Mouse (Mus musculus): ENCODE results near the gene Utp3. TPM values are rescaled to one million over a fixed set of nuclear protein-coding genes. Genes with fewer than 3 reads are reported as not detected.
A peak's percentile ranks its signal among the peaks of the same experiment; 100 is the strongest.

Utp3 gene
- polyA plus RNA-seq, 1 experiment from 2014 or later = 86.4 TPM

GRCm38 (mm10) chr5:88564501-88565147, 10.4 kb downstream of the Utp3 start, which contains the start of gene Rufy3:
Gene Rufy3 (plus strand): TSS chr5:88565040.
- peak within 1 kb of the TSS; percentile 77 for H3K27ac ChIP-seq (replicated peaks; ENCODE audit: low read depth, low read length)
- H3K9ac ChIP-seq (ENCODE audit: low read length) = peak within 1 kb of the TSS; percentile 82
- H3K9me3 ChIP-seq (ENCODE audit: control insufficient read depth, low read length) = no peaks in the 10 kb centered on the region
- peak within 1 kb of the TSS; percentile 87 for H3K4me3 ChIP-seq (ENCODE audit: low read depth, low read length)
- no peaks in the 10 kb centered on the region for H3K36me3 ChIP-seq (ENCODE audit: control insufficient read depth, insufficient read depth, low read length)
- DNase-seq (ENCODE audit: low spot score) (peak; percentile 82), ATAC-seq (ENCODE audit: insufficient number of reproducible peaks, low FRiP score, low TSS enrichment, low read depth) (peak; percentile 84)
- H3K27me3 ChIP-seq (ENCODE audit: control insufficient read depth, insufficient read depth, low read length) = no peaks in the 10 kb centered on the region
- peak within 1 kb of the TSS; percentile 72 for H3K4me2 ChIP-seq (ENCODE audit: low read depth, severe bottlenecking)
- WGBS = 1% methylated on average over 63 of the region's 71 CpGs
- H3K4me1 ChIP-seq (ENCODE audit: control insufficient read depth, insufficient read depth, low read length) = no peaks in the 10 kb centered on the region

GRCm38 (mm10) chr5:88565148-88566033, 11.1 kb downstream of the Utp3 start:
- DNase-seq (ENCODE audit: low spot score) (peak; percentile 65), ATAC-seq (ENCODE audit: insufficient number of reproducible peaks, low FRiP score, low TSS enrichment, low read depth) (peak; percentile 74)
- no peaks in the 10 kb centered on the region for H3K36me3 ChIP-seq (ENCODE audit: control insufficient read depth, insufficient read depth, low read length)

DNA sequence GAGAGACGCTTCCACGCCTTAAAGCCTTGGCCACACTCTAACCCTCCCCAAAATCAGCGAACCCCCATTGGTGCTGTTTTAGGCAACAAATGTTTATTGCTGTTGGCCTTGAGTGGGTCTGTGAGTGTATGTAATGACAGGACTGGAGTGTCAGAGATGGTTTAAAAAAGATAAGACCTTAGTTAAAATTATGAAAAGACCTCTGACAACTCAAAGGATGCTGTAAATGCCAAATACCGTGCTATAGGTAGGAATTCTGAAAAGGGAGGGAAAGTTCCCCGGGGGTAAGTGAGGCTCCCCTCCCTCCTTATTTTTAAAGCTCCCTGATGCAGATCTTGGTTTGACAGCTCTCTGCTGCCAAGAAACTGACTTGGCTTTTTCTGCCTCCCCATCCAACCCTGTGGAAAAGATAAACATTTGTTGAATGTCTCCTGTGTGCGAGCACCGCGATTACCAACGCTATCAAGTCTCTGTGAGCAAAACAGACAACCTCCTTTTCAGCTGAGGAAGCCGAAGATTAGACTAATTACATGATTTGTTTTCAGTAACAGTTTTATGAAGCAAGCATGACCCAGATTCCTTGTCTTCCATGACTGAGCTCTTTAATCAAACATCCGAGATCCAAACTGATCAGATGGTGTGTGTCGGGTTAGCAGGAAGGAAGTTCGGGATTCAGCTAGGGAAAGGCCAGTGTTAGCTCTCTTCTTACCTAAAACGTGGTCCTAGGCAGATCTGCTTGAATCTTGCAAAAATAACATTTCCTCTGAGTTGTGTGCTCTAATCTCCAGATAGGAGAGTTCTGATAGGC, 12.0 kb downstream of the Utp3 start:
- ATAC-seq (ENCODE audit: insufficient number of reproducible peaks, low FRiP score, low TSS enrichment, low read depth) (peak; percentile 31; the same call in 1 of the 2 replicates), DNase-seq (ENCODE audit: low spot score) (no peak)
- peak overlapping the region; percentile 72 for H3K4me2 ChIP-seq (ENCODE audit: low read depth, severe bottlenecking)
- WGBS = 10% methylated on average over 14 of the region's 14 CpGs
- peak overlapping the region; percentile 87 for H3K4me3 ChIP-seq (ENCODE audit: low read depth, low read length)
- no peak overlapping the region for H3K27ac ChIP-seq (replicated peaks; ENCODE audit: low read depth, low read length)
- no peaks in the 10 kb centered on the region for H3K9me3 ChIP-seq (ENCODE audit: control insufficient read depth, low read length)
- H3K27me3 ChIP-seq (ENCODE audit: control insufficient read depth, insufficient read depth, low read length) = no peaks in the 10 kb centered on the region
- 0 out of 2 replicates have a peak, but pooled peaks cover 3% of the 10 kb centered on the region for H3K36me3 ChIP-seq (ENCODE audit: control insufficient read depth, insufficient read depth, low read length)
- H3K9ac ChIP-seq (ENCODE audit: low read length) = peak overlapping the region; percentile 82
- no peaks in the 10 kb centered on the region for H3K4me1 ChIP-seq (ENCODE audit: control insufficient read depth, insufficient read depth, low read length)

More at GRCm38 (mm10) chr5:88565148-88566033, 11.1 kb downstream of the Utp3 start:
- peak overlapping the region; percentile 72 for H3K4me2 ChIP-seq (ENCODE audit: low read depth, severe bottlenecking)
- H3K9me3 ChIP-seq (ENCODE audit: control insufficient read depth, low read length) = no peaks in the 10 kb centered on the region
- no peaks in the 10 kb centered on the region for H3K27me3 ChIP-seq (ENCODE audit: control insufficient read depth, insufficient read depth, low read length)
- H3K9ac ChIP-seq (ENCODE audit: low read length) = peak overlapping the region; percentile 82
- no peaks in the 10 kb centered on the region for H3K4me1 ChIP-seq (ENCODE audit: control insufficient read depth, insufficient read depth, low read length)
- peak overlapping the region; percentile 87 for H3K4me3 ChIP-seq (ENCODE audit: low read depth, low read length)
- H3K27ac ChIP-seq (replicated peaks; ENCODE audit: low read depth, low read length) = peak overlapping the region; percentile 77
- WGBS = under 1% methylated on average over 81 of the region's 119 CpGs

DNA sequence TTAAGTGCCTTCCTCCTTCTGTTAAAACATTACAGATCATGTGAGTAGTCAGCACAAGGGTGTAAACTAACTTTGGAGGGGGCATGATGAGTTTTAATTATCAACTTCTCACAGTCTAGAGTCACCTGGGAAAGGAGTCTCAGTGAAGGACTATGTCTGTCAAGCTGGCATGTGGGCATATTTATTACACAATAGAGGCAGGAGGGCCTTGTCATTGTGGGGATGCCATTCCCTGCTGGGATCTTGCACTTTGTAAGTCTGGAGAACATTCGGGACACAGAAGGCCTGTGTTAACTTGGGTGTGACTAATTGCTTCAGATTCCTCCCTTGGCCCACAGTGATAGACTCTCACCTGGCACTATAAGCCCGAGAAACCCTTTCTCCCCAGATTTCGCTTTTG, 15.3 kb downstream of the Utp3 start:
- no peak overlapping the region for H3K4me2 ChIP-seq (ENCODE audit: low read depth, severe bottlenecking)
- 80% methylated on average over 3 of the region's 3 CpGs for whole genome bisulfite sequencing
- no peaks in the 10 kb centered on the region for H3K9me3 ChIP-seq (ENCODE audit: control insufficient read depth, low read length)
- H3K4me1 ChIP-seq (ENCODE audit: control insufficient read depth, insufficient read depth, low read length) = no peaks in the 10 kb centered on the region
- 0 out of 2 replicates have a peak, but pooled peaks cover 3% of the 10 kb centered on the region for H3K36me3 ChIP-seq (ENCODE audit: control insufficient read depth, insufficient read depth, low read length)
- ATAC-seq (ENCODE audit: insufficient number of reproducible peaks, low FRiP score, low TSS enrichment, low read depth) (no peak), DNase-seq (ENCODE audit: low spot score) (no peak)
- no peak overlapping the region for H3K4me3 ChIP-seq (ENCODE audit: low read depth, low read length)
- H3K9ac ChIP-seq (ENCODE audit: low read length) = no peak overlapping the region
- no peak overlapping the region for H3K27ac ChIP-seq (replicated peaks; ENCODE audit: low read depth, low read length)
- no peaks in the 10 kb centered on the region for H3K27me3 ChIP-seq (ENCODE audit: control insufficient read depth, insufficient read depth, low read length)

GRCm38 (mm10) chr5:88574829-88575228, 20.6 kb downstream of the Utp3 start:
- Histone ChIP-seq H3K27ac (replicated peaks; ENCODE audit: low read depth, low read length) (no peak overlapping the region), H3K36me3 (ENCODE audit: control insufficient read depth, insufficient read depth, low read length) (0 out of 2 replicates have a peak, but pooled peaks cover 3% of the 10 kb centered on the region), H3K27me3 (ENCODE audit: control insufficient read depth, insufficient read depth, low read length) (no peaks in the 10 kb centered on the region), H3K4me3 (ENCODE audit: low read depth, low read length) (no peak overlapping the region), H3K9me3 (ENCODE audit: control insufficient read depth, low read length) (no peaks in the 10 kb centered on the region), H3K4me1 (ENCODE audit: control insufficient read depth, insufficient read depth, low read length) (0 out of 2 replicates have a peak, but pooled peaks cover 3% of the 10 kb centered on the region), H3K9ac (ENCODE audit: low read length) (no peak overlapping the region), H3K4me2 (ENCODE audit: low read depth, severe bottlenecking) (no peak overlapping the region)
- DNase-seq (ENCODE audit: low spot score) (no peak), ATAC-seq (ENCODE audit: insufficient number of reproducible peaks, low FRiP score, low TSS enrichment, low read depth) (no peak)
- WGBS = 90% methylated on average over 3 of the region's 3 CpGs

DNA sequence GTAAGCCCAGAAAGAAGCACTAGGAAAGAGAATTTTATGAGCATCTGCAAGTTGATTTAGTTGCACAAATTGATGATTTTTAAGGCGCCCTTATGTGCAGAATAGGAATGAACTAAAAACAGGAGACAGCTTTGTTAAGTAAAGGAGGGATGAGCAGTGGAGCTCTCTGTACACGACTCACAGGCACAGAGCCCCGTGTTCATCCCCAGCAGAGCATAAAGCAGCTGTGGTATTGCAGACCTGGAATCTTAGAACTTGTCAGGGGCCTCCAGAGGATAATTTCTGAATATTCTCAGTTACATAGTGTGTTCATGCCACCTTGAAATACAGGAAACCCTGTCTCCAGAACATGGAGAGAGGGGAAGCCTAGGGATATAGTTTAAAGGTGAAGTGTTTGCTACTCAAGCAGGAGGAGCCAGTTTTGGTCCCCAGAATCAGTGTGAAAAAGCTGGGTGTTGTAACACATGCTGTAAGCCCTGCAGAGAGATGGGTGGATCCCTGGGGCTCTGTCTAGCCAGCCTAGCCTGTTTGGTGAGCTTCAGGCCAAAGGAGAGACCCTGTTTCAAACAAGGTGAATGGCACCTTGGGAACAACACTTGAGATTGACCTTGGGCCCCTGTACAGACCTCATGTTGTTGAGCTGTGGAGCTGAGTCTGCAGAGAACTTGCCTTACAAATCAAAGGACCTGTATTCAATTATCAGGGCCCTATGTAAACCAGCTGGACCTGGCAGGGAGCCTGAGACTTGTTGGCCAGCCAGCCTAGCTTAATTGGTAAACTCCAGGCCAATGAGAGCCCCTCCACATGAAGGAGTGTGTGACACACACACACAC, 21.5 kb downstream of the Utp3 start:
- Histone ChIP-seq H3K9me3 (ENCODE audit: control insufficient read depth, low read length) (no peaks in the 10 kb centered on the region), H3K4me3 (ENCODE audit: low read depth, low read length) (no peak overlapping the region), H3K4me1 (ENCODE audit: control insufficient read depth, insufficient read depth, low read length) (0 out of 2 replicates have a peak, but pooled peaks cover 3% of the 10 kb centered on the region), H3K9ac (ENCODE audit: low read length) (no peak overlapping the region), H3K4me2 (ENCODE audit: low read depth, severe bottlenecking) (no peak overlapping the region), H3K27me3 (ENCODE audit: control insufficient read depth, insufficient read depth, low read length) (no peaks in the 10 kb centered on the region), H3K36me3 (ENCODE audit: control insufficient read depth, insufficient read depth, low read length) (0 out of 2 replicates have a peak, but pooled peaks cover under 1% of the 10 kb centered on the region), H3K27ac (replicated peaks; ENCODE audit: low read depth, low read length) (peak overlapping the region; percentile 50; the same call in 1 of the 2 replicates)
- 64% methylated on average over 3 of the region's 3 CpGs for WGBS
- DNase-seq (ENCODE audit: low spot score) = peak; percentile 55
- ATAC-seq (ENCODE audit: insufficient number of reproducible peaks, low FRiP score, low TSS enrichment, low read depth) = peak; percentile 80

- 86% methylated on average over 10 of the region's 10 CpGs for WGBS
- no peaks in the 10 kb centered on the region for H3K27me3 ChIP-seq (ENCODE audit: control insufficient read depth, insufficient read depth, low read length)
- H3K9ac ChIP-seq (ENCODE audit: low read length) = no peak overlapping the region
- H3K27ac ChIP-seq (replicated peaks; ENCODE audit: low read depth, low read length) = no peak overlapping the region
- ATAC-seq (ENCODE audit: insufficient number of reproducible peaks, low FRiP score, low TSS enrichment, low read depth) = no peak
- no peaks in the 10 kb centered on the region for H3K36me3 ChIP-seq (ENCODE audit: control insufficient read depth, insufficient read depth, low read length)
- DNase-seq (ENCODE audit: low spot score) = no peak
- no peak overlapping the region for H3K4me3 ChIP-seq (ENCODE audit: low read depth, low read length)
- 0 out of 2 replicates have a peak, but pooled peaks cover 2% of the 10 kb centered on the region for H3K4me1 ChIP-seq (ENCODE audit: control insufficient read depth, insufficient read depth, low read length)
- H3K9me3 ChIP-seq (ENCODE audit: control insufficient read depth, low read length) = no peaks in the 10 kb centered on the region
- H3K4me2 ChIP-seq (ENCODE audit: low read depth, severe bottlenecking) = no peak overlapping the region
Measured at GRCm38 (mm10) chr5:88580681-88581080, 26.4 kb downstream of the Utp3 start.
